Mouse (Mus musculus): ENCODE results near the gene Ankrd7. TPM values are rescaled to one million over a fixed set of nuclear protein-coding genes. Genes with fewer than 3 reads are reported as not detected.
A peak's percentile ranks its signal among the peaks of the same experiment; 100 is the strongest.

Gene Ankrd7
- polyA plus RNA-seq, 1 experiment from 2014 or later = not detected

DNA sequence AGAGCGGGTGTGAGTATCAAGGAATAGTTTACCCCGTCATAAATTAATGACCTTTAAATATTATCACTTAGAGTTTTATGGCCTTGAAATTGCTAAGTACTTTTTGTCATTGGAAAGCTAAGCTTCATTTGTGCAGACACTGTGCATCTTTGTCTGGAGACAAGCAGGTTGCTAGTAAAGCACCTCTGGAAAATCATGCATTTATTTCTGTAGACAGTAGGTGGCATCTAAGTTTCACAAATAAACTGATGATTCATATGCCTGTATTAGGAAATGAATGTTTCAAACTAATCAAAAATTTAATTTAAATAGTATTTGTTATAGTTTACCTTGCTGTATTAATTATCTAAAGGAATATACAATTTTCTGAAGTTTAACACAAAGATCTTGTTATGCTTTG lies 41.1 kb downstream of the Ankrd7 start:
- peak; percentile 35 for DNase-seq (ENCODE audit: low spot score)
- Histone ChIP-seq H3K9me3 (replicated peaks; ENCODE audit: low read length) (no peaks in the 10 kb centered on the region), H3K27ac (no peak overlapping the region), H3K36me3 (ENCODE audit: insufficient read depth, low read length) (no peaks in the 10 kb centered on the region), H3K27me3 (ENCODE audit: insufficient read depth, low read length) (no peaks in the 10 kb centered on the region), H3K9ac (ENCODE audit: low read depth, low read length) (no peak overlapping the region), H3K4me2 (ENCODE audit: low read length) (no peak overlapping the region), H3K4me1 (replicated peaks; ENCODE audit: insufficient read depth, low read length) (no peaks in the 10 kb centered on the region), H3K4me3 (replicated peaks; ENCODE audit: low read depth, low read length) (no peak overlapping the region)
- 73% methylated on average over 2 of the region's 2 CpGs for WGBS
- peak; percentile 59 for TF ChIP-seq CTCF (IDR thresholded peaks at IDR 0.05; ENCODE audit: low read depth)
- no peak for ATAC-seq (replicated peaks; ENCODE audit: low FRiP score, low read depth)

DNA sequence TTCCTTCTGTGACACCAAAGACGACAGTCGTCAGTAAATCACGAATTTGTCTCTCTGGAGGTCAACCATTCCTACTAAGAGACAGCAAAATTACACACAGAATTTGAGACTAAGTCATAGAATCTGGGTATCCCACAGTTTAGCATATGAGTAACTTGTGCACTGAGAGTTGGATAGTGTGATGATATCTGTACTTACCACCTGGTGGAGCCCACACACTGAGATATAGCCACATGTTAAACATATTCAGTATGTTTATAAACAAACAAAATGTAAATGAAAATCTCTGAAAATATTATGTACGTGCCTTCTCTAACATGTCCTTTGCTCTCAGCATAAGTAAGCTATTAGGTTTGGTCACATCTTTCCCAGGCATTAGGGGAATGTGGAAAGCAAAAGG lies 47.1 kb downstream of the Ankrd7 start:
- H3K27me3 ChIP-seq (ENCODE audit: insufficient read depth, low read length) = no peaks in the 10 kb centered on the region
- TF ChIP-seq CTCF (IDR thresholded peaks at IDR 0.05; ENCODE audit: low read depth) = peak; percentile 55
- H3K9me3 ChIP-seq (replicated peaks; ENCODE audit: low read length) = no peaks in the 10 kb centered on the region
- no peak overlapping the region for H3K27ac ChIP-seq
- H3K4me2 ChIP-seq (ENCODE audit: low read length) = no peak overlapping the region
- no peak overlapping the region for H3K9ac ChIP-seq (ENCODE audit: low read depth, low read length)
- DNase-seq (ENCODE audit: low spot score) (peak; percentile 46), ATAC-seq (replicated peaks; ENCODE audit: low FRiP score, low read depth) (no peak)
- H3K36me3 ChIP-seq (ENCODE audit: insufficient read depth, low read length) = no peaks in the 10 kb centered on the region
- no peak overlapping the region for H3K4me3 ChIP-seq (replicated peaks; ENCODE audit: low read depth, low read length)
- 47% methylated on average over 4 of the region's 4 CpGs for WGBS
- H3K4me1 ChIP-seq (replicated peaks; ENCODE audit: insufficient read depth, low read length) = no peaks in the 10 kb centered on the region

DNA sequence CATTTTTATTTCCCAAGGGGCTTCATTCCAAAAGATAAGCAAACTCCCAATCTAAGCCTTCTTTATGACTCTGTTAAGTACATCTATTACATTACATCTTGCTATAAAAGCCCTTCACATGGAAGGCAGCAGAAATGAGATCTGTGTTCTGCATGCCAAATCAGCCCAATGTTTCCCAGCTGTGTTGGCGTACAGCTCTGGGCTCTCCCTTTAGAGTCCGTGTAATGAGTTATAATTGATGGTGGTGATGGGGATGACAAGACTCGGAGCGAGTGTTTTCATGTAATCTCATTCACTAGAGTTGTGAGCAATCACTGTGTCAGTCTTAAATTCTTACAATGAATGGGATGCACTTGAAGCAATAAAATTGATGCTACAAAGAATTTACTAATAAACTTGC lies 49.9 kb downstream of the Ankrd7 start:
- DNase-seq (ENCODE audit: low spot score) = peak; percentile 43
- 38% methylated on average over 4 of the region's 4 CpGs for WGBS
- Histone ChIP-seq H3K4me3 (replicated peaks; ENCODE audit: low read depth, low read length) (no peak overlapping the region), H3K9ac (ENCODE audit: low read depth, low read length) (no peak overlapping the region), H3K27me3 (ENCODE audit: insufficient read depth, low read length) (no peaks in the 10 kb centered on the region), H3K27ac (no peak overlapping the region), H3K4me1 (replicated peaks; ENCODE audit: insufficient read depth, low read length) (no peaks in the 10 kb centered on the region), H3K36me3 (ENCODE audit: insufficient read depth, low read length) (no peaks in the 10 kb centered on the region), H3K9me3 (replicated peaks; ENCODE audit: low read length) (no peaks in the 10 kb centered on the region), H3K4me2 (ENCODE audit: low read length) (no peak overlapping the region)
- TF ChIP-seq CTCF (IDR thresholded peaks at IDR 0.05; ENCODE audit: low read depth) = no peak
- no peak for ATAC-seq (replicated peaks; ENCODE audit: low FRiP score, low read depth)

DNA sequence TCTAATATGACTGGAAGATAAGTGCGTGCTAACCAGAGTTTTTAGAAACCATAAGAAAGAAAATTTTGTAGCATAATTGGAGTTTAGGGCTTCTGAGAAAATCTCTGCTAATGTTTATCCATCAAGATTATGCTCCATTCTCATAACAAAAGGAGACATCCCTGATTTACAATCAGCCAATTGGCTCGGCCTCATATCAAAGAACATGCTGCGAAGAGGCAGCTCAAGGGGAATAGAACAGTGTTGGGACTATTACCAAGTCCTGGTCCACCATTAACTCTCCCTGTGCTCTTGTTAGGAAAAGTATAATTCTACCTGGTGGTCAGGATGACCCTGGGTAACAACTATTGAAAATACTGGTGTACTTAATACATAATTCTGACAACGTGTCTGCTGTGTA lies 50.4 kb downstream of the Ankrd7 start:
- WGBS = 75% methylated on average over 4 of the region's 4 CpGs
- Histone ChIP-seq H3K36me3 (ENCODE audit: insufficient read depth, low read length) (no peaks in the 10 kb centered on the region), H3K27ac (no peak overlapping the region), H3K27me3 (ENCODE audit: insufficient read depth, low read length) (no peaks in the 10 kb centered on the region), H3K9me3 (replicated peaks; ENCODE audit: low read length) (no peaks in the 10 kb centered on the region), H3K4me2 (ENCODE audit: low read length) (no peak overlapping the region), H3K9ac (ENCODE audit: low read depth, low read length) (no peak overlapping the region), H3K4me3 (replicated peaks; ENCODE audit: low read depth, low read length) (no peak overlapping the region), H3K4me1 (replicated peaks; ENCODE audit: insufficient read depth, low read length) (no peaks in the 10 kb centered on the region)
- DNase-seq (ENCODE audit: low spot score) (no peak), ATAC-seq (replicated peaks; ENCODE audit: low FRiP score, low read depth) (no peak)
- no peak for TF ChIP-seq CTCF (IDR thresholded peaks at IDR 0.05; ENCODE audit: low read depth)

Other genes starting within 250 kb of the Ankrd7 start
- gene Lsm8, start 17.7 kb upstream of the Ankrd7 start, polyA plus RNA-seq (2015; fragmentation: Nextera tagmentation; extraction: Ambion mirVana) = 219 and 228 TPM in 2 replicates

Measured in kidney, postnatal 0 days (tissue).